In genomic region chr1:131135960-131136629, GRCm38 (mm10) we compare ENCODE assay signal across 11 mouse cellular contexts. TPM values are rescaled to one million over a fixed set of nuclear protein-coding genes. Genes with fewer than 3 reads are reported as not detected.
DNase-seq lines count a peak whose midpoint lies in the region; ATAC-seq and TF ChIP-seq lines count a peak whose summit lies in the region.
"Had no signal": no experiment of that assay in that cellular context is flagged by ENCODE, and none has a peak within 500 bp of the region (broad histone marks: within the 10 kb centered on the region; RNA-seq: fewer than 3 reads in every experiment).

No protein-coding gene starts in this region.

- no peaks in the 10 kb centered on the region for H3K36me3 ChIP-seq in stomach, embryonic 16.5 days (ENCODE audit: control insufficient read depth, insufficient read depth, low read length)
- no peaks in the 10 kb centered on the region for H3K36me3 ChIP-seq in stomach, postnatal 0 days (ENCODE audit: control insufficient read depth, insufficient read depth, low read length)
- H3K36me3 ChIP-seq in forebrain, embryonic 13.5 days (ENCODE audit: poor library complexity, severe bottlenecking) = peaks cover 16% of the 10 kb centered on the region; the same call in 1 of the 2 replicates
- H3K36me3 ChIP-seq in liver, embryonic 15.5 days (replicated peaks) = peaks cover 22% of the 10 kb centered on the region

- WGBS in stomach, embryonic 16.5 days = 66% methylated on average over 10 of the region's 10 CpGs
- WGBS in stomach, postnatal 0 days = 72% methylated on average over 10 of the region's 10 CpGs
- WGBS in forebrain, embryonic 13.5 days = 79% methylated on average over 10 of the region's 10 CpGs
- 16% methylated on average over 10 of the region's 10 CpGs for WGBS in liver, embryonic 15.5 days (ENCODE audit: insufficient replicate concordance)

- no peak overlapping the region for H3K4me3 ChIP-seq in stomach, embryonic 16.5 days (replicated peaks; ENCODE audit: low read length)
- no peak overlapping the region for H3K4me3 ChIP-seq in stomach, postnatal 0 days (ENCODE audit: low read depth, low read length)
- H3K4me3 ChIP-seq in forebrain, embryonic 13.5 days = peak overlapping the region; percentile 80
- H3K4me3 ChIP-seq in liver, embryonic 15.5 days (replicated peaks) = peak overlapping the region; percentile 94

- H3K27me3 ChIP-seq in stomach, embryonic 16.5 days (ENCODE audit: control insufficient read depth, insufficient read depth, low read length) = no peaks in the 10 kb centered on the region
- no peaks in the 10 kb centered on the region for H3K27me3 ChIP-seq in stomach, postnatal 0 days (ENCODE audit: control insufficient read depth, insufficient read depth, low read length)
- H3K27me3 ChIP-seq in forebrain, embryonic 13.5 days = no peaks in the 10 kb centered on the region
- no peaks in the 10 kb centered on the region for H3K27me3 ChIP-seq in liver, embryonic 15.5 days

- H3K9ac ChIP-seq in stomach, embryonic 16.5 days (ENCODE audit: low read length) = 0 out of 2 replicates have a peak overlapping the region, but pooled peaks have one; percentile 5
- H3K9ac ChIP-seq in stomach, postnatal 0 days (ENCODE audit: low read length) = no peak overlapping the region
- H3K9ac ChIP-seq in forebrain, embryonic 13.5 days = peak overlapping the region; percentile 34; the same call in 1 of the 2 replicates
- H3K9ac ChIP-seq in liver, embryonic 15.5 days = peak overlapping the region; percentile 89

- H3K9me3 ChIP-seq in stomach, embryonic 16.5 days (replicated peaks; ENCODE audit: control insufficient read depth, low read length) = no peaks in the 10 kb centered on the region
- no peaks in the 10 kb centered on the region for H3K9me3 ChIP-seq in stomach, postnatal 0 days (ENCODE audit: control insufficient read depth, low read length)
- no peaks in the 10 kb centered on the region for H3K9me3 ChIP-seq in forebrain, embryonic 13.5 days (replicated peaks)
- H3K9me3 ChIP-seq in liver, embryonic 15.5 days (replicated peaks) = no peaks in the 10 kb centered on the region

- ATAC-seq in stomach, embryonic 16.5 days (ENCODE audit: insufficient read depth, low FRiP score) = no peak
- no peak for ATAC-seq in stomach, postnatal 0 days (ENCODE audit: low FRiP score, low TSS enrichment)
- ATAC-seq in forebrain, embryonic 13.5 days = no peak
- peak; percentile 20 for ATAC-seq in liver, embryonic 15.5 days (ENCODE audit: insufficient read depth)

- H3K4me2 ChIP-seq in stomach, embryonic 16.5 days (ENCODE audit: low read depth, low read length) = no peak overlapping the region
- no peak overlapping the region for H3K4me2 ChIP-seq in stomach, postnatal 0 days (replicated peaks; ENCODE audit: low read depth)
- peak overlapping the region; percentile 71 for H3K4me2 ChIP-seq in forebrain, embryonic 13.5 days
- peak overlapping the region; percentile 90 for H3K4me2 ChIP-seq in liver, embryonic 15.5 days

- TF ChIP-seq EP300 in stomach, postnatal 0 days (optimal IDR thresholded peaks at IDR 0.05) = no peak

- TF ChIP-seq CTCF in stomach, postnatal 0 days (IDR thresholded peaks at IDR 0.05; ENCODE audit: low read depth) = no peak

- DNase-seq in stomach, postnatal 0 days (ENCODE audit: low spot score) = no peak
- DNase-seq in urinary bladder, postnatal 4 days (ENCODE audit: low spot score in 2 of 2) = no peak
- no peak for DNase-seq in retina, postnatal 1 day
- DNase-seq in lung, postnatal 36 days = no peak
- no peak for DNase-seq in cerebellum, postnatal 25 days
- DNase-seq: cerebellum, adult 11 months; gastrocnemius, postnatal 14 days had no signal

- H3K4me1 ChIP-seq in stomach, embryonic 16.5 days (ENCODE audit: control insufficient read depth, insufficient read depth, low read length) = 0 out of 2 replicates have a peak, but pooled peaks cover 5% of the 10 kb centered on the region
- 0 out of 2 replicates have a peak, but pooled peaks cover 2% of the 10 kb centered on the region for H3K4me1 ChIP-seq in stomach, postnatal 0 days (replicated peaks; ENCODE audit: control insufficient read depth, insufficient read depth)
- H3K4me1 ChIP-seq in forebrain, embryonic 13.5 days = peaks cover 49% of the 10 kb centered on the region
- peaks cover 41% of the 10 kb centered on the region for H3K4me1 ChIP-seq in liver, embryonic 15.5 days (replicated peaks)

- H3K27ac ChIP-seq in stomach, embryonic 16.5 days (ENCODE audit: low read length) = no peak overlapping the region
- H3K27ac ChIP-seq in stomach, postnatal 0 days (replicated peaks) = no peak overlapping the region
- H3K27ac ChIP-seq in forebrain, embryonic 13.5 days = no peak overlapping the region
- peak overlapping the region; percentile 84 for H3K27ac ChIP-seq in liver, embryonic 15.5 days (replicated peaks)
- H3K27ac ChIP-seq: kidney, postnatal 0 days had no signal

RNA-seq across cellular contexts. Expression of gene Dyrk3, which starts 2.0 kb away (rescaled TPM):
- 2.9 and 3.4 TPM in 2 replicates for polyA plus RNA-seq in stomach, embryonic 16.5 days (2015; fragmentation: Nextera tagmentation; extraction: Ambion mirVana)
- polyA plus RNA-seq in stomach, postnatal 0 days (2015; fragmentation: Nextera tagmentation; extraction: Ambion mirVana) = 1.4 TPM in 2 replicates
- polyA plus RNA-seq in forebrain, embryonic 13.5 days (2015; fragmentation: Nextera tagmentation; extraction: Ambion mirVana) = 16.7 and 18.9 TPM in 2 replicates
- 16.6 and 18.3 TPM in 2 replicates for polyA plus RNA-seq in liver, embryonic 15.5 days (2015; fragmentation: Nextera tagmentation; extraction: Ambion mirVana)

RNA-seq across cellular contexts. Expression of gene Eif2d, which starts 16.9 kb away (rescaled TPM):
- 62.1 and 64.0 TPM in 2 replicates for polyA plus RNA-seq in stomach, embryonic 16.5 days (2015; fragmentation: Nextera tagmentation; extraction: Ambion mirVana)
- 36.3 and 38.8 TPM in 2 replicates for polyA plus RNA-seq in stomach, postnatal 0 days (2015; fragmentation: Nextera tagmentation; extraction: Ambion mirVana)
- polyA plus RNA-seq in forebrain, embryonic 13.5 days (2015; fragmentation: Nextera tagmentation; extraction: Ambion mirVana) = 55.0 and 60.6 TPM in 2 replicates
- 26.0 and 28.1 TPM in 2 replicates for polyA plus RNA-seq in liver, embryonic 15.5 days (2015; fragmentation: Nextera tagmentation; extraction: Ambion mirVana)

RNA-seq across cellular contexts. Expression of gene Mapkapk2, which starts 38.5 kb away (rescaled TPM):
- 16.6 and 18.0 TPM in 2 replicates for polyA plus RNA-seq in stomach, embryonic 16.5 days (2015; fragmentation: Nextera tagmentation; extraction: Ambion mirVana)
- polyA plus RNA-seq in stomach, postnatal 0 days (2015; fragmentation: Nextera tagmentation; extraction: Ambion mirVana) = 34.6 and 35.4 TPM in 2 replicates
- polyA plus RNA-seq in forebrain, embryonic 13.5 days (2015; fragmentation: Nextera tagmentation; extraction: Ambion mirVana) = 28.4 and 30.5 TPM in 2 replicates
- polyA plus RNA-seq in liver, embryonic 15.5 days (2015; fragmentation: Nextera tagmentation; extraction: Ambion mirVana) = 13.0 and 15.7 TPM in 2 replicates

Comparison
In these comparisons a context has a peak if more than half of its experiments do, and no peak if none do; other contexts are left out.
1. H3K4me2 ChIP-seq: peak in forebrain, embryonic 13.5 days (single experiment) and liver, embryonic 15.5 days (single experiment); none in stomach, embryonic 16.5 days (single experiment) and stomach, postnatal 0 days (single experiment).
2. H3K4me3 ChIP-seq: peak in forebrain, embryonic 13.5 days (single experiment) and liver, embryonic 15.5 days (single experiment); none in stomach, embryonic 16.5 days (single experiment) and stomach, postnatal 0 days (single experiment).